Mouse (Mus musculus) duodenum, adult 2 months (tissue): Measurements from ENCODE around the gene Gm17093. TPM values are rescaled to one million over a fixed set of nuclear protein-coding genes. Genes with fewer than 3 reads are reported as not detected.

ENCODE experiments used
- polyA plus RNA-seq: library from polyadenylated mRNA; depleted of rRNA; stranded (reverse); fragments of >200 nt; gene quantifications from 2 replicates; pipeline ENCODE4 v1.2.3, GENCODE M21; 2012; ENCODE audit warnings: low replicate concordance; rRNA removed

Gene Gm17093
- polyA plus RNA-seq, result not detected in 2 replicates

DNA sequence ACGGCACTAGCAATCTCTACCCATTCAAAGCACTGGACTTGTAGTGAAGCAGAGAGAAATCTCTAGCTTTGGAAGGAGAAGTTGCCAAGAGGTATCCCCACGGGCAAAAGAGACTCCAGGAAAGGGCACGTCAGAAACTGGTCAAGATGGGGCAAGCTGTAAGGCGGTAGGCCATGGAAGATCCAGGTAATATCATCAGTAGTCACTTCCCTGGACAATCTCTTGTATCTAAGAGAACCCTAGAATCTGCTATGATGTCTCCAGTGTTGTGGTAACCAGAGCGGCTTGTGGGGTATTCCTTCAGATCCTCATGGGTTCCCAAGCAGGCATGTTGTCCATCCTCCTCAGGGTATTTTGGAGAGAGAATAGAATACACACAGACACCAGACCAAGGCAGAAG, at the start of gene Gm17093:
Gene Gm17093, plus strand, starts transcription at position 301 of the 400 bp plus-strand sequence.

DNA sequence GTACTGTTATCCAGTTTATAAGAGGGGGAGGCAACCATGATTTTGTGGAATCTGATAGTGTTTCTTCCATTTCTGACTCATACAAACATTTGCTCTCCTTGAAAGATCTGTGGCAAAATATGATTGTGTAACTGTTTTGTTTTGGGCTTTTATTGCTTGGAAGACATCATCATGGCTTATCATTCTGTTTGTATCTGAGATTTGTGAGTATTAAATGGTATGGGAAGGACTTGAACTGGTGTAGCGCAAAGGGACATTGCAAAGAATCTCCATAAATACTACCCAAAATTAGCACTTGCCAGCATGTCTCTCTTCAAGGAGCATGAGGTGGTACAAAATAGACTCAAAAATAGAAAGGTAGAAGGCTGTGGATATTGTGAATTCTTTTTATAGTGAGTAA, 25.9 kb upstream of the Gm17093 start, which contains the start of gene BC061237:
Gene BC061237, plus strand, starts transcription at position 301 of the 400 bp plus-strand sequence.

Other genes starting within 250 kb of the Gm17093 start
- gene Gm8220, start 232.7 kb upstream of the Gm17093 start, polyA plus RNA-seq, result not detected in 2 replicates
- not detected in 2 replicates for gene Gm5930, start 179.7 kb upstream of the Gm17093 start, polyA plus RNA-seq
- gene Gm8229, start 152.9 kb upstream of the Gm17093 start, polyA plus RNA-seq, result not detected in 2 replicates
- gene Gm3371, start 107.6 kb upstream of the Gm17093 start, polyA plus RNA-seq, result not detected in 2 replicates
- not detected in 2 replicates for gene Gm8232, start 84.6 kb upstream of the Gm17093 start, polyA plus RNA-seq
- gene BC061237, start 25.8 kb upstream of the Gm17093 start, polyA plus RNA-seq, result not detected in 2 replicates
- gene Gm8247, start 64.9 kb downstream of the Gm17093 start, polyA plus RNA-seq, result not detected in 2 replicates
- not detected in 2 replicates for gene Gm5624, start 109.7 kb downstream of the Gm17093 start, polyA plus RNA-seq
- gene Gm8257, start 188.2 kb downstream of the Gm17093 start, polyA plus RNA-seq, result not detected in 2 replicates
- gene Gm8267, start 232.1 kb downstream of the Gm17093 start, polyA plus RNA-seq, result not detected in 2 replicates